Mouse (Mus musculus): Measurements from ENCODE around the gene Lrmp.

DNA sequence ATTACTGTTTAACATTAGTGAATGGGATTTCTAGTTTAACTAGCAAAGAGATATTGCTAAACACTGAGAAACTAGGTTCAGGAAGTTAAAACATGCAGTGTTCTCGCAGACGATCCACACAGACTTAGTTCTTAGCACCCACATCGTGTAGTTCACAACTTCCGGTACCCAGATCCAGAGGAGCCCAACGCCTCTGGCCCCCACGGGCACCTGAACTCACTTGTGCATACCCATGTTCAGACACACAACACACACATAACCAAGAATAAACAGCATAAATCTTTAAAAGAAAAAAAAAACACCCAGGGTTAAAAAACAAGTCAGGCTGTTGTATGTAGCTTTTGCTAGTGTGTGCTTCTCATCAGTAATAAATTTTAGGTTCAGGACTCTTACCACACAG, 89.0 kb downstream of the Lrmp start:
- TF ChIP-seq CTCF (IDR thresholded peaks at IDR 0.05; ENCODE audit: borderline replicate concordance, control insufficient read depth, extremely low read depth, insufficient read depth, low read length, poor library complexity) (no peak), POLR2A (IDR thresholded peaks at IDR 0.05; ENCODE audit: control insufficient read depth, extremely low read depth, insufficient read depth, low read length, poor library complexity) (no peak)

All from thymus, adult 2 months (tissue).